Mouse (Mus musculus): ENCODE measurements at regions not wholly inside any gene's neighbourhood (a gene's known extent, or its start where the extent isn't known, plus 50 kb on each side); places are given as distances from the start of the nearest gene placed in this dataset.
A peak's percentile ranks its signal among the peaks of the same experiment; 100 is the strongest.

- no peak for DNase-seq (ENCODE audit: extremely low spot score, low spot score)
These were observed 53.5 kb upstream of the Ptpn1 start for GRCm38 (mm10) chr2:167878255-167878865.

GRCm38 (mm10) chr2:167877254-167877870 lies 54.5 kb upstream of the Ptpn1 start:
- DNase-seq (ENCODE audit: extremely low spot score, low spot score) = no peak

- no peak for DNase-seq (ENCODE audit: extremely low spot score, low spot score)
These were observed 59.4 kb upstream of the Ptpn1 start for GRCm38 (mm10) chr2:167872507-167872906.

GRCm38 (mm10) chr2:167870153-167870552 lies 61.7 kb upstream of the Ptpn1 start:
- DNase-seq (ENCODE audit: extremely low spot score, low spot score) = no peak

- DNase-seq (ENCODE audit: extremely low spot score, low spot score) = no peak
These were observed 65.1 kb upstream of the Ptpn1 start for GRCm38 (mm10) chr2:167866751-167867150.

- DNase-seq (ENCODE audit: extremely low spot score, low spot score) = no peak
These were observed 66.3 kb upstream of the Ptpn1 start for GRCm38 (mm10) chr2:167865525-167865924.

- no peak for DNase-seq (ENCODE audit: extremely low spot score, low spot score)
These were observed 67.2 kb upstream of the Ptpn1 start for GRCm38 (mm10) chr2:167864672-167865071.

- DNase-seq (ENCODE audit: extremely low spot score, low spot score) = no peak
These were observed 67.6 kb upstream of the Ptpn1 start for GRCm38 (mm10) chr2:167864228-167864627.

GRCm38 (mm10) chr2:167863616-167864015 lies 68.2 kb upstream of the Ptpn1 start:
- no peak for DNase-seq (ENCODE audit: extremely low spot score, low spot score)

- DNase-seq (ENCODE audit: extremely low spot score, low spot score) = no peak
These were observed 70.7 kb upstream of the Ptpn1 start for GRCm38 (mm10) chr2:167861178-167861520.

- DNase-seq (ENCODE audit: extremely low spot score, low spot score) = no peak
These were observed 71.2 kb upstream of the Ptpn1 start for GRCm38 (mm10) chr2:167860457-167861177.

- no peak for DNase-seq (ENCODE audit: extremely low spot score, low spot score)
These were observed 72.3 kb upstream of the Ptpn1 start for GRCm38 (mm10) chr2:167859575-167859974.

GRCm38 (mm10) chr2:167858346-167858745 lies 73.5 kb upstream of the Ptpn1 start:
- no peak for DNase-seq (ENCODE audit: extremely low spot score, low spot score)

- DNase-seq (ENCODE audit: extremely low spot score, low spot score) = no peak
These were observed 73.9 kb upstream of the Ptpn1 start for GRCm38 (mm10) chr2:167857911-167858310.

GRCm38 (mm10) chr2:167856920-167857475 lies 74.9 kb upstream of the Ptpn1 start:
- no peak for DNase-seq (ENCODE audit: extremely low spot score, low spot score)

- no peak for DNase-seq (ENCODE audit: extremely low spot score, low spot score)
These were observed 75.8 kb upstream of the Ptpn1 start for GRCm38 (mm10) chr2:167856020-167856419.

- no peak for DNase-seq (ENCODE audit: extremely low spot score, low spot score)
These were observed 77.8 kb upstream of the Ptpn1 start for GRCm38 (mm10) chr2:167854060-167854459.

- DNase-seq (ENCODE audit: extremely low spot score, low spot score) = no peak
These were observed 78.4 kb upstream of the Ptpn1 start for GRCm38 (mm10) chr2:167853411-167853821.

GRCm38 (mm10) chr2:167852582-167852981 lies 79.3 kb upstream of the Ptpn1 start:
- DNase-seq (ENCODE audit: extremely low spot score, low spot score) = no peak

GRCm38 (mm10) chr2:167851216-167851896 lies 80.5 kb upstream of the Ptpn1 start:
- peak; percentile 45 for DNase-seq (ENCODE audit: extremely low spot score, low spot score)

GRCm38 (mm10) chr2:167849999-167850552 lies 81.8 kb upstream of the Ptpn1 start:
- DNase-seq (ENCODE audit: extremely low spot score, low spot score) = no peak
